Mouse (Mus musculus) intestine, postnatal 0 days (tissue): ENCODE data around the gene Catsperd. TPM values are rescaled to one million over a fixed set of nuclear protein-coding genes. Genes with fewer than 3 reads are reported as not detected.

Source experiments
- ATAC-seq: fragments of 200-750 bp; cut with Nextera tagmentation; 2 replicates; pipeline ENCODE4 v1.8.0; 2017; ENCODE audit warnings: mild to moderate bottlenecking, moderate TSS enrichment, moderate library complexity
- H3K27ac ChIP-seq: fragments of 300-500 bp; sonication (generic); 2 replicates; pipeline ENCODE4 v1.5.1; 2014; ENCODE audit warnings: mild to moderate bottlenecking, low read depth, low read length, moderate library complexity
- H3K27me3 ChIP-seq: fragments of 300-500 bp; sonication (generic); replicated peaks from 2 replicates; pipeline ENCODE4 v1.6.1; 2014; ENCODE audit warnings: low read length, mixed read lengths; ENCODE audit not compliant: control insufficient read depth, insufficient read depth
- H3K36me3 ChIP-seq: fragments of 300-500 bp; sonication (generic); 2 replicates; pipeline ENCODE4 v1.6.1; 2014; ENCODE audit warnings: mild to moderate bottlenecking, moderate library complexity; ENCODE audit not compliant: control insufficient read depth, insufficient read depth
- H3K4me1 ChIP-seq: fragments of 300-500 bp; sonication (generic); replicated peaks from 2 replicates; pipeline ENCODE4 v1.6.1; 2014; ENCODE audit warnings: antibody characterized with exemption, low read length, mixed read lengths; ENCODE audit not compliant: control insufficient read depth, insufficient read depth
- H3K4me2 ChIP-seq: fragments of 300-500 bp; sonication (generic); replicated peaks from 2 replicates; pipeline ENCODE4 v1.6.1; 2014; ENCODE audit warnings: low read depth, mild to moderate bottlenecking, moderate library complexity
- H3K4me3 ChIP-seq: fragments of 300-500 bp; sonication (generic); 2 replicates; pipeline ENCODE4 v1.5.1; 2014; ENCODE audit warnings: low read depth, low read length
- H3K9ac ChIP-seq: fragments of 300-500 bp; sonication (generic); 2 replicates; pipeline ENCODE4 v1.6.1; 2014; ENCODE audit warnings: mild to moderate bottlenecking, low read depth, low read length
- H3K9me3 ChIP-seq: fragments of 300-500 bp; sonication (generic); 2 replicates; pipeline ENCODE4 v1.6.1; 2016; ENCODE audit warnings: mixed run types; ENCODE audit not compliant: control insufficient read depth
- CTCF ChIP-seq: sonication (generic); IDR thresholded peaks from 2 replicates; pipeline ENCODE4 v1.5.1; 2016; ENCODE audit warnings: low read depth, mild to moderate bottlenecking, control low read depth, antibody characterized with exemption, moderate library complexity
- WGBS: fragments of 180-500 bp; shearing (Covaris S2); extraction: QIAGEN DNeasy Blood & Tissue Kit; methylation state at CpG from one replicate; pipeline ENCODE4 v1.1.7; 2014; 5-methylcytosine and 5-hydroxymethylcytosine counted together
- polyA plus RNA-seq: library from polyadenylated mRNA; unstranded; fragments of >200 nt; fragmentation: Nextera tagmentation; extraction: Ambion mirVana; gene quantifications from 2 replicates; pipeline ENCODE4 v1.2.1, GENCODE M21; 2015

Gene Catsperd
- polyA plus RNA-seq, 1 experiment from 2014 or later = 0.68 TPM

GRCm38 (mm10) chr17:56682880-56683279 lies 54.9 kb downstream of the Catsperd start:
- TF ChIP-seq CTCF = no peak
- 31% methylated on average over 3 of the region's 3 CpGs for WGBS
- Histone ChIP-seq H3K4me2 (no peak overlapping the region), H3K27ac (no peak overlapping the region), H3K9ac (no peak overlapping the region), H3K4me3 (no peak overlapping the region), H3K9me3 (no peaks in the 10 kb centered on the region), H3K36me3 (peaks cover 66% of the 10 kb centered on the region), H3K4me1 (no peaks in the 10 kb centered on the region), H3K27me3 (no peaks in the 10 kb centered on the region)
- ATAC-seq = no peak

- Histone ChIP-seq H3K9ac (no peak overlapping the region), H3K9me3 (no peaks in the 10 kb centered on the region), H3K36me3 (peaks cover 65% of the 10 kb centered on the region), H3K27me3 (no peaks in the 10 kb centered on the region), H3K4me2 (no peak overlapping the region), H3K4me3 (no peak overlapping the region), H3K4me1 (no peaks in the 10 kb centered on the region), H3K27ac (no peak overlapping the region)
- ATAC-seq = no peak
- TF ChIP-seq CTCF = no peak
- WGBS = 86% methylated on average over 5 of the region's 5 CpGs
Measured at GRCm38 (mm10) chr17:56683546-56684140, 55.7 kb downstream of the Catsperd start.

GRCm38 (mm10) chr17:56684649-56685048 lies 56.7 kb downstream of the Catsperd start:
- H3K36me3 ChIP-seq = peaks cover 65% of the 10 kb centered on the region
- TF ChIP-seq CTCF = no peak

GRCm38 (mm10) chr17:56686801-56687200 lies 58.9 kb downstream of the Catsperd start:
- H3K36me3 ChIP-seq = peaks cover 65% of the 10 kb centered on the region
- TF ChIP-seq CTCF = no peak

More at GRCm38 (mm10) chr17:56684649-56685048, 56.7 kb downstream of the Catsperd start:
- H3K4me3 ChIP-seq = no peak overlapping the region
- ATAC-seq = no peak
- H3K9me3 ChIP-seq = no peaks in the 10 kb centered on the region
- H3K9ac ChIP-seq = no peak overlapping the region
- no peaks in the 10 kb centered on the region for H3K27me3 ChIP-seq
- H3K4me1 ChIP-seq = no peaks in the 10 kb centered on the region
- no peak overlapping the region for H3K27ac ChIP-seq
- no peak overlapping the region for H3K4me2 ChIP-seq
- 96% methylated on average over 2 of the region's 2 CpGs for WGBS

GRCm38 (mm10) chr17:56688045-56688444 lies 60.1 kb downstream of the Catsperd start:
- Histone ChIP-seq H3K27ac (no peak overlapping the region), H3K4me3 (no peak overlapping the region), H3K27me3 (no peaks in the 10 kb centered on the region), H3K4me2 (no peak overlapping the region), H3K4me1 (no peaks in the 10 kb centered on the region), H3K36me3 (peaks cover 66% of the 10 kb centered on the region), H3K9me3 (no peaks in the 10 kb centered on the region), H3K9ac (no peak overlapping the region)
- no peak for TF ChIP-seq CTCF
- ATAC-seq = no peak

More at GRCm38 (mm10) chr17:56686801-56687200, 58.9 kb downstream of the Catsperd start:
- Histone ChIP-seq H3K27ac (no peak overlapping the region), H3K4me3 (no peak overlapping the region), H3K27me3 (no peaks in the 10 kb centered on the region), H3K9ac (no peak overlapping the region), H3K4me1 (no peaks in the 10 kb centered on the region), H3K4me2 (no peak overlapping the region), H3K9me3 (no peaks in the 10 kb centered on the region)
- no peak for ATAC-seq
- 91% methylated on average over 4 of the region's 4 CpGs for WGBS

GRCm38 (mm10) chr17:56688689-56689088 lies 60.7 kb downstream of the Catsperd start:
- TF ChIP-seq CTCF = no peak
- H3K4me2 ChIP-seq = no peak overlapping the region
- no peaks in the 10 kb centered on the region for H3K4me1 ChIP-seq
- H3K9me3 ChIP-seq = no peaks in the 10 kb centered on the region
- no peak for ATAC-seq
- 88% methylated on average over 2 of the region's 2 CpGs for WGBS
- H3K36me3 ChIP-seq = peaks cover 67% of the 10 kb centered on the region
- no peak overlapping the region for H3K27ac ChIP-seq
- no peak overlapping the region for H3K9ac ChIP-seq
- H3K4me3 ChIP-seq = no peak overlapping the region
- H3K27me3 ChIP-seq = no peaks in the 10 kb centered on the region
